Mouse (Mus musculus) brain, embryonic 14.5 days (tissue): ENCODE results near the gene Gm45618.

Experiments
- CTCF ChIP-seq: fragments of 200-500 bp; IDR thresholded peaks from 2 replicates; pipeline ENCODE4 v1.5.1; 2012; ENCODE audit warnings: inconsistent platforms, mild to moderate bottlenecking, moderate library complexity, borderline replicate concordance; ENCODE audit not compliant: insufficient read depth, insufficient read length; ENCODE audit errors: extremely low read depth
- POLR2A ChIP-seq: fragments of 200-500 bp; IDR thresholded peaks from 2 replicates; pipeline ENCODE4 v1.6.1; 2012; ENCODE audit warnings: mild to moderate bottlenecking, inconsistent platforms, borderline replicate concordance; ENCODE audit not compliant: poor library complexity, insufficient read depth, insufficient read length, severe bottlenecking; ENCODE audit errors: extremely low read depth

GRCm38 (mm10) chr7:142084395-142084794 is 36.1 kb downstream of the Gm45618 start:
- TF ChIP-seq CTCF (no peak), POLR2A (no peak)
